Mouse (Mus musculus) embryonic fibroblast, embryonic 13.5 days (primary cell): ENCODE results near the gene Pmfbp1.

ENCODE experiments used
- CTCF ChIP-seq: IDR thresholded peaks from 2 replicates; pipeline ENCODE4 v1.5.1; 2011; ENCODE audit warnings: mild to moderate bottlenecking, control low read depth, low read length, moderate library complexity, borderline replicate concordance; ENCODE audit not compliant: insufficient read depth
- POLR2A ChIP-seq: IDR thresholded peaks from 2 replicates; pipeline ENCODE4 v1.6.1; 2011; ENCODE audit warnings: low read depth, mild to moderate bottlenecking, control low read depth, low read length, moderate library complexity

GRCm38 (mm10) chr8:109492785-109493184, 1.0 kb upstream of the Pmfbp1 start:
- TF ChIP-seq CTCF (no peak), POLR2A (no peak)
